Mouse (Mus musculus): Measurements from ENCODE around the gene Repin1. TPM values are rescaled to one million over a fixed set of nuclear protein-coding genes. Genes with fewer than 3 reads are reported as not detected.
A peak's percentile ranks its signal among the peaks of the same experiment; 100 is the strongest.
"Not testable (repeated sequence)": the region's sequence is repeated elsewhere in the genome, so short reads cannot be mapped to it uniquely, and the experiment has no call there.

Repin1 gene
- polyA plus RNA-seq, 2 experiments from 2014 or later, result 1.00 to 1.9 TPM

- ATAC-seq, result no peak
These were observed 12.4 kb upstream of the Repin1 start for GRCm38 (mm10) chr6:48581257-48581656.

GRCm38 (mm10) chr6:48582037-48582436, 11.6 kb upstream of the Repin1 start:
- peak; percentile 47 for ATAC-seq

- ATAC-seq, result no peak
These were observed 4.4 kb upstream of the Repin1 start, which contains the start of gene Gm45021 for GRCm38 (mm10) chr6:48589194-48589750. Gene Gm45021 (plus strand): TSS chr6:48589610.

GRCm38 (mm10) chr6:48591221-48591845, 2.4 kb upstream of the Repin1 start:
- no peak for ATAC-seq

GRCm38 (mm10) chr6:48591871-48592270, 1.8 kb upstream of the Repin1 start:
- ATAC-seq, result no peak

- ATAC-seq, result peak; percentile 66
These were observed 508 bp downstream of the Repin1 start for GRCm38 (mm10) chr6:48594043-48594738.

GRCm38 (mm10) chr6:48595278-48595677, 1.6 kb downstream of the Repin1 start:
- ATAC-seq, result no peak

GRCm38 (mm10) chr6:48596545-48597232, 3.0 kb downstream of the Repin1 start:
- no peak for ATAC-seq

- no peak for ATAC-seq
These were observed 3.5 kb downstream of the Repin1 start for GRCm38 (mm10) chr6:48597233-48597625.

GRCm38 (mm10) chr6:48600594-48600993, 6.9 kb downstream of the Repin1 start:
- no peak for ATAC-seq

- ATAC-seq, result peak; percentile 97
These were observed 7.8 kb downstream of the Repin1 start, which contains the start of gene Zfp775 for GRCm38 (mm10) chr6:48601271-48602079. Gene Zfp775 (plus strand): TSS chr6:48602063.

- ATAC-seq, result peak; percentile 65
These were observed 8.5 kb downstream of the Repin1 start for GRCm38 (mm10) chr6:48602080-48602741.

GRCm38 (mm10) chr6:48608124-48608523, 14.4 kb downstream of the Repin1 start:
- no peak for ATAC-seq

GRCm38 (mm10) chr6:48609512-48609911, 15.8 kb downstream of the Repin1 start:
- no peak for ATAC-seq

- ATAC-seq, result no peak
These were observed 17.0 kb downstream of the Repin1 start for GRCm38 (mm10) chr6:48610657-48611056.

- ATAC-seq, result no peak
These were observed 19.8 kb downstream of the Repin1 start for GRCm38 (mm10) chr6:48613464-48613863.

- ATAC-seq, result no peak
These were observed 21.1 kb downstream of the Repin1 start for GRCm38 (mm10) chr6:48614756-48615155.

- ATAC-seq, result no peak
These were observed 26.3 kb downstream of the Repin1 start for GRCm38 (mm10) chr6:48620031-48620430.

GRCm38 (mm10) chr6:48622186-48622843, 28.6 kb downstream of the Repin1 start:
- not testable (repeated sequence) for ATAC-seq

GRCm38 (mm10) chr6:48623460-48623859, 29.8 kb downstream of the Repin1 start:
- no peak for ATAC-seq

- ATAC-seq, result no peak
These were observed 32.8 kb downstream of the Repin1 start, which contains the start of gene AI854703 for GRCm38 (mm10) chr6:48626464-48626863. Gene AI854703 (plus strand): TSS chr6:48626764.
